Comparison of ENCODE assay signal across 13 mouse cellular contexts in the genomic region with DNA sequence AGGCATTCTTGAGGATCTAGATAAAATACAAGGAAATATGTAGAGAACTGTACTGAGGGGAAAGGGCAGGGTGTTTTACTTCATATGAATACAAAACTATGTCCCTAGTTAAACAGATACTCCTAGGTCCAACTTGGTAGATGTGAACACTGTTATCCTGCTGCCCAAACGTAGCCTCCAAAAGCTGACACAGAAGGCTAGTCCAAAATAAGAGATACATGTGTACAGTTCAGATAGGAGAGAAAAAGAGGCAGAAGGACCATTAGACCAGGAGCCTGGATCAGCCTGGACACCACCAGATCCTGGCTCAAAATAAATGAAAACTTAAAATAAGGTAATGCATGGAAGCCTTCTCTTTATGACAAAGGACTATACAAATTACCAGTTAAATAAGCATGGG.
"Had no signal": no experiment of that assay in that cellular context is flagged by ENCODE, and none has a peak within 500 bp of the region (broad histone marks: within the 10 kb centered on the region; RNA-seq: fewer than 3 reads in every experiment).

No protein-coding gene starts in this region.

- DNase-seq: kidney, adult 2 months; kidney, postnatal 14 days; lung, adult 2 months; lung, postnatal 4 days; right cerebral cortex, postnatal 14 days had no signal

- H3K4me2 ChIP-seq: intestine, embryonic 15.5 days; kidney, embryonic 15.5 days; midbrain, embryonic 11.5 days; midbrain, embryonic 15.5 days; neural tube, embryonic 13.5 days had no signal

- H3K4me3 ChIP-seq: intestine, embryonic 15.5 days; kidney, embryonic 15.5 days; left cerebral cortex, adult 2 months; limb, embryonic 10.5 days; midbrain, embryonic 15.5 days; neural tube, embryonic 13.5 days had no signal

- H3K27ac ChIP-seq: intestine, embryonic 15.5 days; kidney, embryonic 15.5 days; left cerebral cortex, adult 2 months; limb, embryonic 10.5 days; midbrain, embryonic 15.5 days; neural tube, embryonic 13.5 days had no signal

- ATAC-seq: intestine, embryonic 15.5 days; lung, postnatal 0 days; midbrain, embryonic 15.5 days had no signal

- H3K9me3 ChIP-seq: intestine, embryonic 15.5 days; kidney, embryonic 15.5 days; limb, embryonic 10.5 days; midbrain, embryonic 15.5 days; neural tube, embryonic 13.5 days had no signal

- H3K4me1 ChIP-seq: intestine, embryonic 15.5 days; midbrain, embryonic 15.5 days; neural tube, embryonic 13.5 days had no signal

- H3K27me3 ChIP-seq: intestine, embryonic 15.5 days; kidney, embryonic 15.5 days; midbrain, embryonic 15.5 days; neural tube, embryonic 13.5 days had no signal

- H3K9ac ChIP-seq: intestine, embryonic 15.5 days; kidney, embryonic 15.5 days; midbrain, embryonic 15.5 days; neural tube, embryonic 13.5 days had no signal

- H3K36me3 ChIP-seq: intestine, embryonic 15.5 days; kidney, embryonic 15.5 days; limb, embryonic 10.5 days; midbrain, embryonic 15.5 days; neural tube, embryonic 13.5 days had no signal
